Mouse (Mus musculus) T-helper 2 cell (primary cell): ENCODE results near the gene Zic4.

Experiments used
- in situ Hi-C: fragments of 300-600 bp; cut with MboI, MseI; formaldehyde crosslinking; loops from one replicate; pipeline ENCODE4 v1.15.1; 2025; ENCODE audit warnings: high pct_unique_total_duplicates

Zic4 gene

DNA sequence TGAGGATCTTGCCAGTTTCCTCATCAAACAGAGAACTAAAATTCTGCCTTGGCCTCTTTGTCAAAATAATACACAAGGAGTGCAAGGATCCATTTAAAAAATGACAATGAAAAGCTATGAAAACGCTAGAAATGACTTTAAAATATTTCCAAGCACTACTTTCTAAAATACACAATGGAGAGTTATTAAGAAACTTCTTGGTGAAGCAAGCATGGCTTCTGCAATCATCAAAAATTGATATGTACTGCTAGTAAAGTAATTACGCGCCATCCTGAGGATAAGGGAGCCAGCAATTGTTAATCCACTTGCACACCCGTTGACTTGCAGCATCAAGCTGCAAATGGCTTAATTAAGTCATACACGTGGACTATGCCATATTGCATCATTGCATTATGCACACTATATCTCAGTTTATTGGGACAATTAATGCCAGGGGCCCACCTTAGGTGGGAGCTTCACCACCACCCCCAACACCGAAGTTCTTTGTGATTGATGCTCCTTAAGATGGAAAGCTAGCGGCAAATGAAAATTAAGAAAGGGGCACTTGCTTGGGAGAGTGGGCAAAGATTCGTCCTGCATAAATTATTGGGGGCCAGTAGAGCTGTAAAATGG lies 38.4 kb downstream of the Zic4 start:
- in situ Hi-C loops, result no loop called here

DNA sequence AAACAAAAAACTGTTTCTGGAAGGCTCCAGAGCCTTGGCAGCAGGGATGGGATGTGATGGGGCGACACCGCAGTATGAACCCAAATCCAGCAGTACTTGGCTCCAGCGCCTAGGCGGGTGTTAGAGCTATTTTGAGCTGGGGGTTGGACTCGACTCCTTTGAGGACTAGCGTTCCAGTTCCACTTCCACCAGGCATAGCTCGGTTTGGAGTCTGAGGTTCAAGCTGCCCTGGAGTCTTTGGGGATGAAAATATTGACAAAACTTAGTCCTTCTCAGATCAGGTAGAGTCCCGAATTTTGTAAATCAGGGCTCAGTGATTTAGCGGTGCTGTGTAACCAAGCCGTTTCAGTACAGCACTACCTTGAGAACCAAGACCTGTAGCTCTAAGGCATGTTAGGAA lies 39.3 kb downstream of the Zic4 start:
- in situ Hi-C loops, result no loop called here

DNA sequence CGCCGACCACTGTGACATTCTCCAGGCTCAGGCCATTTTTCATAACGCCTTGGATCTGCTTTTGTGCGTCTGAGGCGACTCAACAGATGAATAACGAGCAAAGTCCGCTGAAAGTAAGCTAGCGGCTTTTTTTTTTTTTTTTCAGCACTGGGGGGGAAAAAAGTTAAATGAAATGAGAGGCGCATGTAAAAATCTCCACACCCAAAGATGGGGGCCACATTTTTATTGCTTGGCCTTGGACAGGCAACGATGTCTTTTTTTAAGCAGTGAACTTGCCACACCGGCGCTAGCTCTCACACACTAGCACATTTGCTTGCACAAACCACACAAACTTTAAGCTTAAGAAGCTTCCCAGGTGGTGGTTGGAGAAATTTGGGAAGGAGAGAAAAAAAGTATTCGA lies 42.0 kb downstream of the Zic4 start:
- in situ Hi-C loops, result no loop called here

DNA sequence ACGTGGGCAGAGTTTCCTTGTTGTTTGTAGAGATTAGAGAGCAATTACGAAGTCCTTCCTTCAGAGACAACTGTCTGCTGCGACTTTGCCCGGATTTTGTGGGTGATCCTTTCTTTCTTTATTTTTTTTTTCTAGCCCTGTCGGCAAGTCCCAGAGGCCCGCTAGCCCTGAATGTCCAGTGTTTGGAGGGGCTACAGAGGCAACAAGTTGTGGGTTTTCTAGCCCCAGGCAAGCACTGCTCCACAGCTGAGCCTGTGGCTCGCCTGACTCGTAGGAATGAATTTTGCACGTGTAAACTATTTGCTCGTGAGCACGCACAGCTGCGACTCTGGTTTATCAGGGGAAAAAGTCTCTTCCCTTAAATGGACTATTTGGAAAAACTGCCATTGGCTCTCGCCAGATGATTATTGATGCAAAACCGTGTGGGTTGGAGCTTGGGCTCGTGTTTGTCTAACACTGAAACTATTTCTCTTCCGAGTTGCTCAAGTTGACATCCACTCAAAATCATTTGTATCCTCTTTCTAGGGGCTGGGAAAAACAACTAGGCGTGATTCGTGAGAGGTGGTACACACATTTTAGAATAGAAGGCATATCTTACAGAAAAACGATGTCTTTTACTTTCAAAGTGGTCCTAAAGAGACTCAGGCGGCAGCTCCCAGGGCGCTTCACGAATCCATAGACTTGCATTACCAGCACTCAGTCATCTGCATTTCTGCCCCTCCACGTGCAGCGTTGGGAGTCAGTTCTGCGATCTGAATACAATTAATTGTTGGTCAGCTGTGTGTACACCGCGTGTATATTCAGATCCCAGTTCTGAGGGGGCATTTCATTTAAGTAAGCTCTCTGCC lies 42.9 kb downstream of the Zic4 start:
- in situ Hi-C loops, result no loop called here

DNA sequence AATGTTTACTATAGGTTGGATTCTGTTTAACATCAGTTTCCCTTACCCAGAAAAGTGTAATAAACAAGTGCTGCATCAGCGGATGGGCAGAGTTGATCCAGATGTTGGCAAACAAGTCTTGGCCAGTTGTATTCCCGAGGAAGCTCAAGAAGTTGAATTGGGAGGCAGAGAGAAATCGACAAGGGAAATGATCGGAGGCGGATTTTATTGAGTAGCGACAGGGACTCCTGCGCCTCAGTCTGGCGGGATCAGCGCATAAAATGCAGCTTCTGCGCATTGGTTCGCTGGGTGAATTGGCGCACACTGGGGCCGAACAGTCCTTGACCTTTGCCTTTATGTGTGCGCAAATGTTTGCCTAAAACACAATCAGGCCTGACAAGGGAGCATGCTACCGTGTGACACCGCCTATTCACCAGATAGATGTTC lies 43.6 kb downstream of the Zic4 start:
- in situ Hi-C loops, result no loop called here

DNA sequence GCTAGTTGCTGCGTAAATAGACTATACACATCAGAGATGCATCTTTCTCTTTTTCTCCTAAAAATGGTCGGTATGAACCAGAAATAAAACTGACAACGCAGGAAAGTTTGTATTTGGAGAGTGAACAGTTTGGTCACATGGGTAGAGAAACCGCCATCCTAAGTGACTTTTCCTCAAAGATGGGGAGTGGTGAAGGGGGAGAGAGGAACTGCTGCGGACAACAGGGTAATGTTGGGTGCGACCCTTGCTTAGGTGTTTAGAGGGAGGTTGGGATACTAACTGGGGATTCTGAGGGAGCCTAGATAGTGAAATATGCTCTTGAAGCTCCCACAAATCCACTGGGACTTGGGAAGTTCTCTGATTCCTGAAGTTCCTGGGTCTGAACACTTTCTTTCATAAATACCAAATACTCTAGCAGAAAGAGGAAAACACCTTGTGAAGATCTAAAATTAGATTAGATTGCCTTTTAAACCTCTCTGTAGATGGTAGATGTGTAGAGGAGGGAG lies 44.1 kb downstream of the Zic4 start:
- in situ Hi-C loops, result no loop called here

DNA sequence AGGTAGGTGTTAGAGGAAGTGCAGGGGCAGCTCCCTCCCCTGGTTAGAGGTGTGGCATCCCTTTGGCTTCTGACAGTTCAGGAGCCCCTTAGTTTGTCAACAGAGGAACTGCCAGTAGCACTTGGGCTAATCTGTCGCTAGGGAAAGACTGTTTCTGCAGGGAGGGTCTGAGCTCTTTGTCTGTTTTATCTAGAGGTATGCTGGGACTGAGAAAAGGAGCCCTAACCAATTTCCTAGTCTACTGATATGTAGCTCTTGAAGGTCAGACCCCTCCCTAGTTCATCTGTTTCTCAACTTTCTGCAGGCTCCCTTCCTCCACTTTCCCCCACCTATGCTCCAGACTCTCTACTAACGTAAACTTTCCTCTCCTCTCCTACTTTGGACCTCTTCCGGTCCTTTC lies 47.6 kb downstream of the Zic4 start:
- in situ Hi-C loops, result no loop called here

DNA sequence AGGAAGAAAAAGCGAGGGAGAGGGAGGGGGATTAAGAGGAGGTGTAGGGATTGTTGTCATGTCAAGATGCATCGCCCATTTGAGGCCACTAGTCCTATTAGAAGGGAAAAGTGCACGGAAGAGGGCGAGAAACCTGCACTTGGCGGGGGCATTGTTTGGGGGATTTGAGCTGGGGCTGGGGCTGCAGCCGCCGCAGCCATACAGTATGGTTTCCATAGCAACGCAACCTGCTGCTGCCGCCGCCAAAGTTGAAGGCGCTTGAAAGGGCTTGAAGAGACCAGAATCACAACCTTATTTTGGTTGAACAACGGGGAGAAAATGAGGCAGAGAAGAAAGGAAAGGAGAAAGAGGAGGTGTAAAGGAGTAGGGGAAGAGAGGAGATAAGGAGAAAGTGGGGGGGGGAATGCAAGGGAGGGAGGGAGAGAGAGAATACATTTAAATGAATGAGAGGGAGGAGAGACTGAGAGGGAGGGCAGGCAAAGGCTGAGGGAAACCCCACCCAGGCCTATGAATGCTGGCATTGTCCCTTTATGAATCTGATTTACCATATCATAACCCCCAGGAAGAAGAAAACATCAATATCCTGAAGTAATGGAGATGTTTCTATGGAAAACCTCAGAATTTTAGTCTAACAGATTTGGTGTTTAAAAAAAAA lies 51.9 kb downstream of the Zic4 start:
- in situ Hi-C loops, result no loop called here

DNA sequence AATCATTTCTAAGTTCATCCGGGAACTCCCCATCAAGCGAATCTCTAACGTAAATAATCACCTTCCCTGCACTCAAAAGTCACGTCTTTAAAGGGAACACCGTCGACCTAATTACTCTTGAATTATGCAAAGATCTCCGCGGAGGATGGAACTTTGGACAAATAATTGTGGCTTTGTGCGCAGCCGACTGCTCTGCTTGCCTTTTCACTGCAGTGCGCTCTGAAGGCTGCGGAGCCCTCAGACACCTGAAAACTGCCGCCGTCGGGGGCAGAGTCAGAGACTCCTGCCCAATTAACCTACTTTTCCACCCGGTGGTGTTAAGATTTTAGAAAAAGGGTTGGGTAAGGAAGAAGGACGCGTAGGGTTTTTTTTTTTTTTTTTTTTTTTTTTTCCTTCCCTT lies 58.2 kb downstream of the Zic4 start:
- in situ Hi-C loops, result no loop called here
